Mouse (Mus musculus): ENCODE results near the gene Ddrgk1. TPM values are rescaled to one million over a fixed set of nuclear protein-coding genes. Genes with fewer than 3 reads are reported as not detected.

The Ddrgk1 gene
- total RNA-seq, 2 experiments from 2014 or later, result 97.3 to 108 TPM

- DNase-seq (ENCODE audit: low spot score in 2 of 2), result no peak
- intact Hi-C loops (cut with DNase I), result no loop called here
These were observed 36.0 kb downstream of the Ddrgk1 start for GRCm38 (mm10) chr2:130628424-130628823.

DNA sequence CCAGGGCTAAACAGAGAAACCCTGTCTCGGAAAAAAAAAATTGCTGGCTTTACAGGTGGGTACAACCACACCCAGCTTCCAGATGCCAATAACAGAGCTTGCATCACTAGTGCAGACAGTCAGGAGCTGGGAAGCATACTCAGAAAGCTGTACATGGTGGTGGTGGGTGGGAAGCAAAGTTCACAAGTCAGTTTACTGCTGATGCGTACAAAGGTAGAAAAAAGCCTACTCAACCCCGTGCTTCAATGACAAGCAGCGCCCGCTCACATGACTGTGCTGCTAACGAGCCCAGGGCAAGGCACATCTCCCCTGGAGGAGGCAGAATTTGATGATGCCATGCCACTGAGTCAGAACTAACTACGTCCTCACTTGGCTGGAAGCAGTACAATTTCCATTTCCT is 45.5 kb downstream of the Ddrgk1 start:
- DNase-seq (ENCODE audit: low spot score in 2 of 2), result no peak
- intact Hi-C loops (cut with DNase I), result no loop called here

DNA sequence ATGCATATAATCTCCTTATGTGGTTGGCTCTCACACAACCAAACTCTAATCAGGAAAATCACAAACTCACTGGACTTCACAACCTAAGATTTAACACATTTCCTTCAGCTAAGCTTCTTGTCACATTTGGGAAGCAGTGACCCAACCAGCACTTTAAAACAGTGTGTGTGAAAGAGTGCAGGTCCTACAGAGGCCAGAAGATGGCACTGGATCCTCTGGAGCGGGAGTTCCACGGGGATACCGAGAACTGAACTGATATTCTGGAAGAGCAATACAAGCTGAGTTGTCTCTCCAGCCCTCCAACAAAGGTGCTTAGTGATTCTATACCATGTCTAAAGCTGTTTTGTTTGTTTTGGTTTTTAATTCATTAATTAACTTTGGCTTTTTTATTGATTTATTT is 51.4 kb downstream of the Ddrgk1 start:
- no peak for DNase-seq (ENCODE audit: low spot score in 2 of 2)
- intact Hi-C loops (cut with DNase I), result no loop called here

Other genes starting within 250 kb of the Ddrgk1 start
- 10 to 100 TPM; 83.5 to 88.3 TPM for gene Vps16, start 240.3 kb downstream of the Ddrgk1 start, total RNA-seq (2021)
- 10 to 100 TPM; 20.2 to 23.1 TPM for gene Pced1a, start 240.0 kb downstream of the Ddrgk1 start, total RNA-seq (2021)
- 100 to 1,000 TPM; 234 to 252 TPM for gene Ptpra, start 214.4 kb downstream of the Ddrgk1 start, total RNA-seq (2021)
- gene Mrps26, start 100.9 kb downstream of the Ddrgk1 start, total RNA-seq (2021), result 10 to 100 TPM; 76.1 to 76.8 TPM
- 1 to 10 TPM; 1.9 to 2.2 TPM for gene Oxt, start 88.5 kb downstream of the Ddrgk1 start, total RNA-seq (2021)
- 10 to 100 TPM; 13.5 to 20.4 TPM for gene Avp, start 82.1 kb downstream of the Ddrgk1 start, total RNA-seq (2021)
- 1 to 10 TPM; 8.2 to 9.0 TPM for gene Fastkd5, start 34.6 kb downstream of the Ddrgk1 start, total RNA-seq (2021)
- 10 to 100 TPM in 1 of 2 experiments, 1 to 10 TPM in 1; 9.8 to 10.7 TPM for gene Ubox5, start 34.6 kb downstream of the Ddrgk1 start, total RNA-seq (2021)
- 100 to 1,000 TPM; 174 to 190 TPM for gene Lzts3, start 21.9 kb downstream of the Ddrgk1 start, total RNA-seq (2021)
- gene Itpa, start 3.0 kb upstream of the Ddrgk1 start, total RNA-seq (2021), result 10 to 100 TPM; 39.4 to 42.8 TPM
- 1 to 10 TPM; 1.8 to 1.9 TPM for gene Slc4a11, start 32.9 kb upstream of the Ddrgk1 start, total RNA-seq (2021)
- 10 to 100 TPM; 67.1 to 78.1 TPM for gene 4930402H24Rik, start 241.7 kb upstream of the Ddrgk1 start, total RNA-seq (2021)
- gene Atrn, start 241.8 kb upstream of the Ddrgk1 start, total RNA-seq (2021), result 100 to 1,000 TPM; 122 to 127 TPM